In the genomic region with DNA sequence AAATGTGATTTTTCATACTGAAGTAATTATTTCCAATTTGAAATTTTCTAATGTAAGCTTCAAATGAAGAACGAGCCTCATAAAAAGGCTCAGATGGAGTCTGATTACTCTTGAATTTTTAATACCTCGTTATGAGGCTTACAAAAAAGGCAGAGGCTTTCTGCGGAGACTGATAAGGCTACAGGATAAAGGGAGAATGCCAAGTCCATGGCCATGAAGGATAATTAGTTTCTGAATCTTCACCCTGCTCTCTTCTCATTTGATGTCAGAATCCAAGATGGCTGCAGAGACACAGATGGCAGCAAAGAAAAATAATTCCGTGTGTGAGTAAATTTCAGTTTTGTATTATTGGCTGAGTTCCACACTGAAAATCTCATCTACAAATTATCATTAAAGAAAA, we compare ENCODE assay signal across 23 mouse cellular contexts.
DNase-seq lines count a peak whose midpoint lies in the region; ATAC-seq lines count a peak whose summit lies in the region.
"Had no signal": no experiment of that assay in that cellular context is flagged by ENCODE, and none has a peak within 500 bp of the region (broad histone marks: within the 10 kb centered on the region; RNA-seq: fewer than 3 reads in every experiment).

No protein-coding gene starts in this region.

- no peak overlapping the region for H3K27ac ChIP-seq in forebrain, embryonic 14.5 days (ENCODE audit: low read depth, low read length)
- H3K27ac ChIP-seq in forebrain, embryonic 11.5 days (ENCODE audit: low read depth, low read length): no peak overlapping the region
- H3K27ac ChIP-seq in midbrain, embryonic 12.5 days (replicated peaks): no peak overlapping the region
- H3K27ac ChIP-seq in midbrain, embryonic 15.5 days: no peak overlapping the region
- H3K27ac ChIP-seq: forebrain, embryonic 12.5 days; heart, adult 2 months; heart, embryonic 10.5 days; heart, embryonic 13.5 days; hindbrain, embryonic 14.5 days; hindbrain, postnatal 0 days had no signal

- DNase-seq in forebrain, embryonic 14.5 days (ENCODE audit: low spot score): peak; percentile 39
- DNase-seq in forebrain, embryonic 11.5 days (ENCODE audit: low spot score): no peak
- DNase-seq in retina, postnatal 1 day: peak; percentile 1
- no peak for DNase-seq in retina, embryonic 14.5 days (ENCODE audit: low spot score)
- DNase-seq: adrenal gland, adult 8-10 months; adrenal gland, postnatal 25 days; cerebellum, adult 18-20 months; cerebellum, adult 9-10 months; cerebellum, postnatal 14 days; gastrocnemius, postnatal 10 days; gastrocnemius, postnatal 36 days; heart, adult 2 months; heart, postnatal 14 days; heart, postnatal 4 days had no signal

- no peaks in the 10 kb centered on the region for H3K36me3 ChIP-seq in forebrain, embryonic 14.5 days (ENCODE audit: control insufficient read depth, insufficient read depth, low read length)
- H3K36me3 ChIP-seq in forebrain, embryonic 11.5 days (ENCODE audit: control insufficient read depth, insufficient read depth, low read length): no peaks in the 10 kb centered on the region
- no peaks in the 10 kb centered on the region for H3K36me3 ChIP-seq in midbrain, embryonic 12.5 days
- no peaks in the 10 kb centered on the region for H3K36me3 ChIP-seq in midbrain, embryonic 15.5 days (replicated peaks)
- H3K36me3 ChIP-seq: forebrain, embryonic 12.5 days; heart, embryonic 10.5 days; heart, embryonic 13.5 days had no signal

- no peaks in the 10 kb centered on the region for H3K4me1 ChIP-seq in forebrain, embryonic 14.5 days (ENCODE audit: control insufficient read depth, insufficient read depth, low read length)
- H3K4me1 ChIP-seq in forebrain, embryonic 11.5 days (replicated peaks; ENCODE audit: control insufficient read depth, insufficient read depth, low read length): no peaks in the 10 kb centered on the region
- no peaks in the 10 kb centered on the region for H3K4me1 ChIP-seq in midbrain, embryonic 12.5 days
- H3K4me1 ChIP-seq in midbrain, embryonic 15.5 days: no peaks in the 10 kb centered on the region
- H3K4me1 ChIP-seq: forebrain, embryonic 12.5 days; heart, embryonic 10.5 days; heart, embryonic 13.5 days had no signal

- H3K27me3 ChIP-seq in forebrain, embryonic 14.5 days (replicated peaks; ENCODE audit: control insufficient read depth, insufficient read depth, low read length): no peaks in the 10 kb centered on the region
- H3K27me3 ChIP-seq in forebrain, embryonic 11.5 days (ENCODE audit: control insufficient read depth, insufficient read depth, low read length): no peaks in the 10 kb centered on the region
- H3K27me3 ChIP-seq in midbrain, embryonic 12.5 days: no peaks in the 10 kb centered on the region
- no peaks in the 10 kb centered on the region for H3K27me3 ChIP-seq in midbrain, embryonic 15.5 days (replicated peaks)
- H3K27me3 ChIP-seq: forebrain, embryonic 12.5 days; heart, embryonic 13.5 days had no signal

- no peaks in the 10 kb centered on the region for H3K9me3 ChIP-seq in forebrain, embryonic 14.5 days (replicated peaks; ENCODE audit: control insufficient read depth, low read length)
- H3K9me3 ChIP-seq in forebrain, embryonic 11.5 days (ENCODE audit: control insufficient read depth, low read length): no peaks in the 10 kb centered on the region; the same call in 1 of the 2 replicates
- 0 out of 2 replicates have a peak, but pooled peaks cover 4% of the 10 kb centered on the region for H3K9me3 ChIP-seq in midbrain, embryonic 12.5 days
- no peaks in the 10 kb centered on the region for H3K9me3 ChIP-seq in midbrain, embryonic 15.5 days
- H3K9me3 ChIP-seq: forebrain, embryonic 12.5 days; heart, embryonic 10.5 days; heart, embryonic 13.5 days had no signal

- WGBS in forebrain, embryonic 14.5 days: 27% methylated on average over 4 of the region's 4 CpGs
- WGBS in forebrain, embryonic 11.5 days: 68% methylated on average over 4 of the region's 4 CpGs
- 63% methylated on average over 4 of the region's 4 CpGs for WGBS in midbrain, embryonic 12.5 days
- 36% methylated on average over 4 of the region's 4 CpGs for WGBS in midbrain, embryonic 15.5 days

- no peak overlapping the region for H3K4me3 ChIP-seq in forebrain, embryonic 14.5 days (ENCODE audit: low read depth, low read length)
- no peak overlapping the region for H3K4me3 ChIP-seq in forebrain, embryonic 11.5 days (ENCODE audit: low read depth, low read length)
- H3K4me3 ChIP-seq in midbrain, embryonic 12.5 days: no peak overlapping the region
- H3K4me3 ChIP-seq in midbrain, embryonic 15.5 days: no peak overlapping the region
- H3K4me3 ChIP-seq: forebrain, embryonic 12.5 days; heart, adult 2 months; heart, embryonic 10.5 days; heart, embryonic 13.5 days had no signal

- H3K4me2 ChIP-seq in forebrain, embryonic 14.5 days (ENCODE audit: low read length): no peak overlapping the region
- no peak overlapping the region for H3K4me2 ChIP-seq in forebrain, embryonic 11.5 days (ENCODE audit: low read depth, low read length, severe bottlenecking)
- H3K4me2 ChIP-seq in midbrain, embryonic 12.5 days (replicated peaks): no peak overlapping the region
- H3K4me2 ChIP-seq in midbrain, embryonic 15.5 days: no peak overlapping the region
- H3K4me2 ChIP-seq: forebrain, embryonic 12.5 days; heart, embryonic 13.5 days; hindbrain, embryonic 14.5 days had no signal

- no peak overlapping the region for H3K9ac ChIP-seq in forebrain, embryonic 14.5 days (ENCODE audit: low read length)
- H3K9ac ChIP-seq in forebrain, embryonic 11.5 days (ENCODE audit: low read length): no peak overlapping the region
- no peak overlapping the region for H3K9ac ChIP-seq in midbrain, embryonic 12.5 days (replicated peaks)
- no peak overlapping the region for H3K9ac ChIP-seq in midbrain, embryonic 15.5 days
- H3K9ac ChIP-seq: forebrain, embryonic 12.5 days; heart, embryonic 13.5 days; hindbrain, embryonic 14.5 days had no signal

- ATAC-seq in forebrain, embryonic 14.5 days: 0 out of 2 replicates have a peak, but pooled peaks have one; percentile 52
- ATAC-seq in forebrain, embryonic 11.5 days (replicated peaks; ENCODE audit: low FRiP score): no peak
- peak; percentile 83 for ATAC-seq in midbrain, embryonic 12.5 days (ENCODE audit: low FRiP score, low read depth)
- no peak for ATAC-seq in midbrain, embryonic 15.5 days (replicated peaks)
- no peak for ATAC-seq in erythroblast, adult 5-6 weeks (replicated peaks; ENCODE audit: low FRiP score, poor library complexity, severe bottlenecking)
- ATAC-seq: activated CD4-positive, CD25-positive, alpha-beta regulatory T cell, adult 4 months; hindbrain, postnatal 0 days had no signal

Comparison
In these comparisons a context has a peak if more than half of its experiments do, and no peak if none do; other contexts are left out.
1. ATAC-seq: peak in forebrain, embryonic 14.5 days (single experiment) and midbrain, embryonic 12.5 days (single experiment); none in forebrain, embryonic 11.5 days (single experiment), midbrain, embryonic 15.5 days (single experiment) and erythroblast, adult 5-6 weeks (single experiment).
2. DNase-seq: peak in forebrain, embryonic 14.5 days (single experiment) and retina, postnatal 1 day (single experiment); none in forebrain, embryonic 11.5 days (single experiment) and retina, embryonic 14.5 days (single experiment).